Mouse (Mus musculus) C2C12 (cell line): ENCODE data around the gene Vwce. TPM values are rescaled to one million over a fixed set of nuclear protein-coding genes. Genes with fewer than 3 reads are reported as not detected.

Source experiments
- H3K27me3 ChIP-seq: one replicate; pipeline ENCODE4 v1.6.1; 2011; ENCODE audit not compliant: control insufficient read depth, insufficient read depth, insufficient read length
- H3K36me3 ChIP-seq: one replicate; pipeline ENCODE4 v1.6.1; 2011; ENCODE audit not compliant: control insufficient read depth, insufficient read depth
- H3K4me3 ChIP-seq: one replicate; pipeline ENCODE4 v1.5.1; 2011; ENCODE audit warnings: mild to moderate bottlenecking, control low read depth; ENCODE audit not compliant: poor library complexity, insufficient read depth, severe bottlenecking
- H3K79me2 ChIP-seq: one replicate; pipeline ENCODE4 v1.6.1; 2011; ENCODE audit not compliant: control insufficient read depth, insufficient read depth
- H3K79me3 ChIP-seq: one replicate; pipeline ENCODE4 v1.6.1; 2011; ENCODE audit warnings: low read depth, control low read depth
- H3ac ChIP-seq: one replicate; pipeline ENCODE3; 2011; ENCODE audit warnings: low read depth; ENCODE audit not compliant: control insufficient read depth, insufficient read length
- CEBPB ChIP-seq: IDR thresholded peaks from one replicate; pipeline ENCODE4 v1.6.1; 2011; ENCODE audit warnings: low read depth, mild to moderate bottlenecking, control low read depth, moderate library complexity
- CTCF ChIP-seq: IDR thresholded peaks from one replicate; pipeline ENCODE4 v1.5.1; 2011; ENCODE audit not compliant: control insufficient read depth, insufficient read depth, insufficient read length
- FOSL1 ChIP-seq: IDR thresholded peaks from one replicate; pipeline ENCODE4 v1.8.0; 2011; ENCODE audit warnings: mild to moderate bottlenecking, low read length; ENCODE audit not compliant: poor library complexity, insufficient read depth, severe bottlenecking
- MAX ChIP-seq: IDR thresholded peaks from one replicate; pipeline ENCODE4 v1.6.1; 2011; ENCODE audit warnings: mild to moderate bottlenecking, control low read depth
- MYOD1 ChIP-seq: IDR thresholded peaks from one replicate; pipeline ENCODE4 v1.6.1; 2011; ENCODE audit warnings: low read depth; ENCODE audit not compliant: control insufficient read depth, insufficient read length
- MYOG ChIP-seq: IDR thresholded peaks from one replicate; pipeline ENCODE4 v1.6.1; 2011; ENCODE audit not compliant: control insufficient read depth, insufficient read length; ENCODE audit errors: extremely low read depth
- USF1 ChIP-seq: IDR thresholded peaks from one replicate; pipeline ENCODE4 v1.6.1; 2011; ENCODE audit warnings: low read depth, mild to moderate bottlenecking, control low read depth, moderate library complexity
- long read RNA-seq, 2 experiments: library from polyadenylated mRNA; unstranded; transcript quantifications; one replicate each; pipeline ENCODE4 v2.0.0; 2019 to 2020
- polyA plus RNA-seq: library from polyadenylated mRNA; unstranded; fragments of >200 nt; fragmentation: generic; extraction: Trizol; gene quantifications from one replicate; pipeline ENCODE4 v1.2.1, GENCODE M21; 2012; ENCODE audit warnings: missing spikeins

Vwce gene
- 0.11 TPM for polyA plus RNA-seq
- long read RNA-seq, experiment 1, result 0 reads
- long read RNA-seq, experiment 2, result 0 reads

DNA sequence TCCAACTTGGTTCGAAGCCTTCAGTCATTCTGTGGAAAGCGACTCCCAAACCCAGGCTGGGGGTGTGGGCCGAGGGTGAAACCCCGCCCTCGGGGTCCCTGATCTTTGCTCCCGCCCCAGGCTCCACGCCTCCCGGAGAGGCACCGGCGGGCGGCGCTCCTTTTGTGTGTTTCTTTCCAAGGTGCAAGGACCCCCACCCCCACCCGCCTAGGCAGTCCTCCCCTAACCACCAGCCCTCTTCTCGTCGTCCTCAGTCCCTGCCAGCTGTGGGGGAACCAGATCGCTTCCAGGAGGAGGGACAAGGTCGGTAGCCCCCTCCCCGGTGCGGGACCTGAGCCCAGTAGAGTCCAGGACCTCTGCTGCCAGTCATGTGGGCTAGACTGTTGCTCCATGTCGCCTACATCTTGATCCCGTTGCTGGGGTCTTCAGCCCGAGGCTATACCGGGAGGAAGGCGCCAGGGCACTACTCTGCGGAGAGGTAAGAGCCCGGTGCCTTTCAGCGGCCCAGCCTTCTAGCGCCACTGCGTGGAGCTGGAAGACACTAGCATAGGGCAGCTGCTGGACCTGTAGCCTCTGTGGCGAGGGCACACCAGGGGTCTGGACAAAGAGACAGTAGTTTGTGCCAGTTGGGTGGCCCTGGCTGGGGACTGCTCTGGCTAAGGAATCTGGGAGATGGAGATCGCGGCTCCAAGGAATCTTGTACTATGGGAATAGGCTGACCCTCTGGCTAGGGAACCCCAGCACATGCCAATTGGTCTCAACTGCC lies at the start of gene Vwce:
TSS of gene Vwce (plus strand) at position 108 of the 766 bp plus-strand sequence.
- Histone ChIP-seq H3K4me3 (no peak within 1 kb of the TSS), H3K36me3 (peaks cover 37% of the 10 kb centered on the region), H3ac (no peak within 1 kb of the TSS), H3K79me2 (no peaks in the 10 kb centered on the region), H3K27me3 (no peaks in the 10 kb centered on the region), H3K79me3 (no peaks in the 10 kb centered on the region)
- TF ChIP-seq FOSL1 (no peak), USF1 (no peak), CTCF (no peak), MAX (no peak), MYOG (no peak), MYOD1 (no peak), CEBPB (no peak)

DNA sequence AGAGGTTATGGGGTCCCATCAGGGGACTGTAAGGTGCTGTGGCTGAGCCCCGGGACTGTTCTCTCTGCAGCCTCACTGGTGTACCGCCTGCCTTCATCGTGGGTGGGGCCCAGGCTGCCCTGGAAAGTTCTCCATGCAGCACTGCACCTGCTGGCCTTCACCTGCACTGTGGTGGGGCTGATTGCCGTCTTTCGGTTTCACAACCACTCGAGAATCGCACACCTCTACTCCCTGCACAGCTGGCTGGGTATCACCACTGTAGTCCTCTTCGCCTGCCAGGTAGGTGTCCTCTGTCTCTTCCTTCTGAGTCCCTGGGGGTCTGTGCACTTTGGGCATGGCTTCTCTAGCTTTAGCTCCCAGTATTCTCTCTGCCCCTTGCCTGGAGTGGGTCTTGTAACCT lies 48.9 kb upstream of the Vwce start:
- Histone ChIP-seq H3K4me3 (no peak overlapping the region), H3K36me3 (peaks cover 31% of the 10 kb centered on the region)
- no peak for TF ChIP-seq FOSL1
- no peak for TF ChIP-seq MYOD1
- TF ChIP-seq USF1, result no peak
- no peak for TF ChIP-seq MYOG
- no peak for TF ChIP-seq MAX
- no peak for TF ChIP-seq CTCF
- TF ChIP-seq CEBPB, result no peak

DNA sequence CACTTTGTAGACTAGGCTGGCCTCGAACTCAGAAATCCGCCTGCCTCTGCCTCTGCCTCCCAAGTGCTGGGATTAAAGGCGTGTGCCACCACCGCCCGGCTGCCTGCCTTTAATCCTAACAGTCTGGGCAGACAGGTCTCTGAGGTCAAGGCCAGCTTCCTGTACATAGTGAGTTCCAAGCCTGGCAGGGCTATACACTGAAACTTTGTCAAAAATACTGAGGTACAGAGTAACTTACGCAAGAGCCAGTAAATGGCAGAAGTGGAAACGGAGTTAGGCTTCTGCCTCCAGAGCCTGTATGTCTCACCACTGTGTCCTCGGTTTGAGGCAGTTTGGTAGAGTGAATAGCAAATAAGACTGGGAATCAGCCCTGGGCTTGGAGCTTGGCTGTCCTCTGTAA lies 46.8 kb upstream of the Vwce start:
- H3K4me3 ChIP-seq, result no peak overlapping the region
- H3K79me3 ChIP-seq, result no peaks in the 10 kb centered on the region
- no peaks in the 10 kb centered on the region for H3K27me3 ChIP-seq
- no peaks in the 10 kb centered on the region for H3K79me2 ChIP-seq
- H3ac ChIP-seq, result no peak overlapping the region
- no peak for TF ChIP-seq CTCF
- no peak for TF ChIP-seq USF1
- no peak for TF ChIP-seq MYOD1
- no peak for TF ChIP-seq FOSL1
- TF ChIP-seq MAX, result no peak
- peaks cover 33% of the 10 kb centered on the region for H3K36me3 ChIP-seq

More for the DNA sequence above, 48.9 kb upstream of the Vwce start:
- no peaks in the 10 kb centered on the region for H3K27me3 ChIP-seq
- no peaks in the 10 kb centered on the region for H3K79me3 ChIP-seq
- no peak overlapping the region for H3ac ChIP-seq
- H3K79me2 ChIP-seq, result no peaks in the 10 kb centered on the region

DNA sequence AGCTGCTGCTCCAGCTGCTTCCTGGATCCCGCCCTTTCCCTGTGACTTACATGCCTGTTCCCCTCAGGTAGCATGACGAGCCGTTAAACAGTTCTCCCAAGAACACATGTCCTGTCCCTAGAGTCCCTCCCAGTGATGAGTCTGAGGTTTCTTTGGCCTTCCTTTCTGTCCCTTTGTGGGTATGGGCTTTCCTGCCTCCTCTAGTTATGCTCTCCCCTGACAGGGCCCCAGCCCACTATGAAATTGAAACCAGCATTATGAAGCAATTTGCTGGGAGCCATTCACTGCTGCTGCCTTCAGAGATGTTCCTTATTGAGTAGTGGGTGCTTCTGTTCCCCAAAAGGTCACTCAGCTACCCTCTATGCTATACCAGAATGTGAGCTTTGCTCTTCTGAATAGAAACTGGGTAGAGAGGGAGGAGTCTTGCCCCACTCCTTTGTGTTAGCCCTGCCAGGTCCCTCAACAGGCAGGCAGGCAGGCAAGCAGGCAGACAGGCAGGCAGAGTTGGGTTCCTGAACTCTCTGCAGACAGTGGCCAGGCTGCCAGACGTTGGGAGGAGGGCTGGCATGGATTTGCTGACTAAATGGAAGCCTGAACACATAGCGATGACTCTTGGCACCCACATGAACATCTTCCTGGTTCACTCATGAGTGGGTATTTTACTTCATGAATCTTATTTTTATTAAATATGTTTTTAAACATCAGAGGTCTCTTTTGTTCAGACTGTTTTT lies 44.7 kb upstream of the Vwce start:
- H3K36me3 ChIP-seq, result peaks cover 40% of the 10 kb centered on the region
- no peaks in the 10 kb centered on the region for H3K79me2 ChIP-seq
- H3ac ChIP-seq, result no peak overlapping the region
- H3K4me3 ChIP-seq, result no peak overlapping the region
- no peaks in the 10 kb centered on the region for H3K27me3 ChIP-seq
- TF ChIP-seq MYOG (no peak), MYOD1 (no peak), CTCF (no peak), FOSL1 (no peak), USF1 (no peak), CEBPB (no peak), MAX (no peak)
- H3K79me3 ChIP-seq, result no peaks in the 10 kb centered on the region

DNA sequence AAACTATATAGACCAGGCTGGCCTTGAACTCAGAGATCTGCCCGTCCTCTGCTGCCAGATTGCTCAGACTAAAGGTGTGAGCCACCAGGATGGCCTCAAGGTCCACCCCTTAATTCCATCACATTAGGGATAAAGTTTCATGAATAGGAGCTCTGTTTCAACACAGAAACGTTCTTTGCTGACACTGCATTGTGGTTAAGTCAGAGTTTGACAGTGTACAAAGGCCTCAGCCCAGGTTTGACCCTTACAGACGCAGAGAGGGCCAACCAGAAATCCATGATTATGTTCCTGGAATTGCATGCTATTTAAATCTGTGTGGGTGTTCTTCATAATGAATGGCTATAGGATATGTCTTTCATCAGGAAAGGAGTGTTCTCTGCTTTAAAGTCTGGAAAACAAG lies 43.7 kb upstream of the Vwce start:
- peaks cover 41% of the 10 kb centered on the region for H3K36me3 ChIP-seq
- no peaks in the 10 kb centered on the region for H3K27me3 ChIP-seq

More for the DNA sequence above, 43.7 kb upstream of the Vwce start:
- no peaks in the 10 kb centered on the region for H3K79me2 ChIP-seq
- no peaks in the 10 kb centered on the region for H3K79me3 ChIP-seq
- no peak for TF ChIP-seq USF1
- TF ChIP-seq CTCF, result no peak
- TF ChIP-seq MYOD1, result no peak
- TF ChIP-seq MYOG, result no peak
- TF ChIP-seq MAX, result no peak
- TF ChIP-seq FOSL1, result no peak
- no peak for TF ChIP-seq CEBPB
- H3ac ChIP-seq, result no peak overlapping the region
- H3K4me3 ChIP-seq, result no peak overlapping the region
